Mouse (Mus musculus) ovary, adult 10 weeks (tissue): ENCODE data around the gene Cenpo. TPM values are rescaled to one million over a fixed set of nuclear protein-coding genes. Genes with fewer than 3 reads are reported as not detected.

Experiments used
- polyA plus RNA-seq: library from polyadenylated mRNA; stranded (reverse); fragments of 350-450 nt; fragmentation: Illumina TruSeq; extraction: RNeasy Lipid Tissue Mini Kit (QIAGEN cat#74804); gene quantifications from one replicate; pipeline ENCODE4 v1.2.3, GENCODE M21; 2014

The Cenpo gene
- polyA plus RNA-seq: 11.3 TPM

GRCm38 (mm10) chr12:4233572-4234508 lies at the start of gene Cenpo, which contains the start of gene Ptrhd1:
TSS of gene Cenpo (minus strand) at chr12:4234294.
TSS of gene Ptrhd1 (plus strand) at chr12:4234027.

Other genes starting within 250 kb of the Cenpo start
- gene Efr3b, start 195.4 kb downstream of the Cenpo start, polyA plus RNA-seq: 5.0 TPM
- 5.8 TPM for gene Dnajc27, start 151.7 kb downstream of the Cenpo start, polyA plus RNA-seq
- 2.6 TPM for gene Adcy3, start 101.2 kb downstream of the Cenpo start, polyA plus RNA-seq
- 3.5 TPM for gene Ptrhd1, start 267 bp downstream of the Cenpo start, polyA plus RNA-seq
- 43.2 TPM for gene Ncoa1, start 242.9 kb upstream of the Cenpo start, polyA plus RNA-seq